Mouse (Mus musculus): ENCODE data around the gene Spi1. TPM values are rescaled to one million over a fixed set of nuclear protein-coding genes. Genes with fewer than 3 reads are reported as not detected.

The Spi1 gene
- polyA plus RNA-seq, 1 experiment = 65.7 TPM

GRCm38 (mm10) chr2:91123521-91123920 is 41.3 kb downstream of the Spi1 start:
- Histone ChIP-seq H3K4me1 (ENCODE audit: control insufficient read depth, insufficient read depth, low read length) (no peaks in the 10 kb centered on the region), H3K4me3 (replicated peaks; ENCODE audit: control insufficient read depth, low read depth, low read length) (no peak overlapping the region), H3K27ac (ENCODE audit: control insufficient read depth, insufficient read depth, low read depth, low read length, poor library complexity) (no peak overlapping the region)
- TF ChIP-seq POLR2A (IDR thresholded peaks at IDR 0.05; ENCODE audit: borderline replicate concordance, control insufficient read depth, low read depth, low read length) (no peak), CTCF (IDR thresholded peaks at IDR 0.05; ENCODE audit: control insufficient read depth, insufficient read depth, low read length) (no peak)
- 77% methylated on average over 6 of the region's 6 CpGs for WGBS

- 82% methylated on average over 10 of the region's 10 CpGs for WGBS
- no peak overlapping the region for H3K27ac ChIP-seq (ENCODE audit: control insufficient read depth, insufficient read depth, low read depth, low read length, poor library complexity)
- no peak overlapping the region for H3K4me3 ChIP-seq (replicated peaks; ENCODE audit: control insufficient read depth, low read depth, low read length)
- H3K4me1 ChIP-seq (ENCODE audit: control insufficient read depth, insufficient read depth, low read length) = no peaks in the 10 kb centered on the region
- TF ChIP-seq POLR2A (IDR thresholded peaks at IDR 0.05; ENCODE audit: borderline replicate concordance, control insufficient read depth, low read depth, low read length) (no peak), CTCF (IDR thresholded peaks at IDR 0.05; ENCODE audit: control insufficient read depth, insufficient read depth, low read length) (no peak)
Measured at GRCm38 (mm10) chr2:91125101-91125500, 42.9 kb downstream of the Spi1 start.

- 82% methylated on average over 5 of the region's 5 CpGs for WGBS
- H3K4me1 ChIP-seq (ENCODE audit: control insufficient read depth, insufficient read depth, low read length) = no peaks in the 10 kb centered on the region
- no peak overlapping the region for H3K27ac ChIP-seq (ENCODE audit: control insufficient read depth, insufficient read depth, low read depth, low read length, poor library complexity)
- H3K4me3 ChIP-seq (replicated peaks; ENCODE audit: control insufficient read depth, low read depth, low read length) = no peak overlapping the region
- TF ChIP-seq POLR2A (IDR thresholded peaks at IDR 0.05; ENCODE audit: borderline replicate concordance, control insufficient read depth, low read depth, low read length) (no peak), CTCF (IDR thresholded peaks at IDR 0.05; ENCODE audit: control insufficient read depth, insufficient read depth, low read length) (no peak)
Measured at GRCm38 (mm10) chr2:91128761-91129160, 46.6 kb downstream of the Spi1 start.

- Histone ChIP-seq H3K4me1 (ENCODE audit: control insufficient read depth, insufficient read depth, low read length) (no peaks in the 10 kb centered on the region), H3K4me3 (replicated peaks; ENCODE audit: control insufficient read depth, low read depth, low read length) (no peak overlapping the region), H3K27ac (ENCODE audit: control insufficient read depth, insufficient read depth, low read depth, low read length, poor library complexity) (no peak overlapping the region)
- 83% methylated on average over 6 of the region's 6 CpGs for WGBS
- no peak for TF ChIP-seq CTCF (IDR thresholded peaks at IDR 0.05; ENCODE audit: control insufficient read depth, insufficient read depth, low read length)
- no peak for TF ChIP-seq POLR2A (IDR thresholded peaks at IDR 0.05; ENCODE audit: borderline replicate concordance, control insufficient read depth, low read depth, low read length)
Measured at GRCm38 (mm10) chr2:91130126-91130525, 47.9 kb downstream of the Spi1 start.

- Histone ChIP-seq H3K4me1 (ENCODE audit: control insufficient read depth, insufficient read depth, low read length) (no peaks in the 10 kb centered on the region), H3K27ac (ENCODE audit: control insufficient read depth, insufficient read depth, low read depth, low read length, poor library complexity) (no peak overlapping the region), H3K4me3 (replicated peaks; ENCODE audit: control insufficient read depth, low read depth, low read length) (no peak overlapping the region)
- no peak for TF ChIP-seq POLR2A (IDR thresholded peaks at IDR 0.05; ENCODE audit: borderline replicate concordance, control insufficient read depth, low read depth, low read length)
- no peak for TF ChIP-seq CTCF (IDR thresholded peaks at IDR 0.05; ENCODE audit: control insufficient read depth, insufficient read depth, low read length)
- 88% methylated on average over 15 of the region's 15 CpGs for WGBS
Measured at GRCm38 (mm10) chr2:91131251-91131650, 49.1 kb downstream of the Spi1 start.

GRCm38 (mm10) chr2:91132035-91132434 is 49.8 kb downstream of the Spi1 start:
- WGBS = 9% methylated on average over 3 of the region's 3 CpGs

GRCm38 (mm10) chr2:91136513-91137412 is 54.6 kb downstream of the Spi1 start:
- Histone ChIP-seq H3K4me1 (ENCODE audit: control insufficient read depth, insufficient read depth, low read length) (no peaks in the 10 kb centered on the region), H3K27ac (ENCODE audit: control insufficient read depth, insufficient read depth, low read depth, low read length, poor library complexity) (no peak overlapping the region), H3K4me3 (replicated peaks; ENCODE audit: control insufficient read depth, low read depth, low read length) (no peak overlapping the region)
- no peak for TF ChIP-seq POLR2A (IDR thresholded peaks at IDR 0.05; ENCODE audit: borderline replicate concordance, control insufficient read depth, low read depth, low read length)
- TF ChIP-seq CTCF (IDR thresholded peaks at IDR 0.05; ENCODE audit: control insufficient read depth, insufficient read depth, low read length) = no peak
- WGBS = 53% methylated on average over 11 of the region's 11 CpGs

More at GRCm38 (mm10) chr2:91132035-91132434, 49.8 kb downstream of the Spi1 start:
- no peak for TF ChIP-seq CTCF (IDR thresholded peaks at IDR 0.05; ENCODE audit: control insufficient read depth, insufficient read depth, low read length)
- no peak for TF ChIP-seq POLR2A (IDR thresholded peaks at IDR 0.05; ENCODE audit: borderline replicate concordance, control insufficient read depth, low read depth, low read length)
- Histone ChIP-seq H3K27ac (ENCODE audit: control insufficient read depth, insufficient read depth, low read depth, low read length, poor library complexity) (no peak overlapping the region), H3K4me3 (replicated peaks; ENCODE audit: control insufficient read depth, low read depth, low read length) (no peak overlapping the region), H3K4me1 (ENCODE audit: control insufficient read depth, insufficient read depth, low read length) (no peaks in the 10 kb centered on the region)

GRCm38 (mm10) chr2:91137481-91137880 is 55.3 kb downstream of the Spi1 start:
- H3K27ac ChIP-seq (ENCODE audit: control insufficient read depth, insufficient read depth, low read depth, low read length, poor library complexity) = no peak overlapping the region
- 70% methylated on average over 6 of the region's 6 CpGs for WGBS
- H3K4me1 ChIP-seq (ENCODE audit: control insufficient read depth, insufficient read depth, low read length) = no peaks in the 10 kb centered on the region
- TF ChIP-seq POLR2A (IDR thresholded peaks at IDR 0.05; ENCODE audit: borderline replicate concordance, control insufficient read depth, low read depth, low read length) (no peak), CTCF (IDR thresholded peaks at IDR 0.05; ENCODE audit: control insufficient read depth, insufficient read depth, low read length) (no peak)
- no peak overlapping the region for H3K4me3 ChIP-seq (replicated peaks; ENCODE audit: control insufficient read depth, low read depth, low read length)

Measured in bone marrow, adult 2 months (tissue).